Mouse (Mus musculus) cerebellum, adult 2 months (tissue): ENCODE measurements at regions not wholly inside any gene's neighbourhood (a gene's known extent, or its start where the extent isn't known, plus 50 kb on each side); places are given as distances from the start of the nearest gene placed in this dataset.

ENCODE experiments used
- CTCF ChIP-seq: fragments of 200-500 bp; IDR thresholded peaks from 2 replicates; pipeline ENCODE4 v1.5.1; 2011; ENCODE audit warnings: low read depth, mild to moderate bottlenecking, control low read depth, low read length, moderate library complexity, borderline replicate concordance; ENCODE audit not compliant: insufficient read depth
- POLR2A ChIP-seq: fragments of 200-500 bp; IDR thresholded peaks from 2 replicates; pipeline ENCODE4 v1.6.1; 2011; ENCODE audit warnings: low read length, control low read depth, borderline replicate concordance; ENCODE audit not compliant: insufficient read depth

DNA sequence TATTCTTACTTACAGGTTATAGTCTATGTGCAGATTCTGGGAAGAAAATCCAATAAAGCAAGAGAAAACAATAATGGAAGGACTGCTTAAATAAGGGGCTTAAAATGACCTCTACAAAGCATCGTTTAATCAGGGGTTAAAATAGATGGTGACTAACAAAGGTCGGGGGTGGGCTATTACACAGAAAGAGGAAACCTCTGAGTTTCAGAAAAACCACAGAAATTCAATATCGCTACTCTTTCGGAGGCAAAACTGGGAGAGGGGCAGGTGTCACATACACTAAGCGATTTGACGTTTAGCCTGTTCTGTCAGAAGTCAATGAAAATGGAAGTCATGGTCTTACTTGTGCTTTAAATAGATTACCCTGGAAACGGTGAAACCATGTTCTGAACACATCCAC is 391.0 kb upstream of the Pkdcc start:
- TF ChIP-seq CTCF = no peak
- no peak for TF ChIP-seq POLR2A
